Mouse (Mus musculus): ENCODE results near the gene Cnot11. TPM values are rescaled to one million over a fixed set of nuclear protein-coding genes. Genes with fewer than 3 reads are reported as not detected.

The Cnot11 gene
- polyA plus RNA-seq, 1 experiment, result 18.8 TPM

- TF ChIP-seq POLR2A (IDR thresholded peaks at IDR 0.05; ENCODE audit: borderline replicate concordance, control insufficient read depth, low read depth, low read length), result no peak
- TF ChIP-seq CTCF (IDR thresholded peaks at IDR 0.05; ENCODE audit: control insufficient read depth, insufficient read depth, low read length), result no peak
- H3K27ac ChIP-seq (ENCODE audit: control insufficient read depth, insufficient read depth, low read depth, low read length, poor library complexity), result no peak overlapping the region
- H3K4me3 ChIP-seq (replicated peaks; ENCODE audit: control insufficient read depth, low read depth, low read length), result no peak overlapping the region
- H3K4me1 ChIP-seq (ENCODE audit: control insufficient read depth, insufficient read depth, low read length), result no peaks in the 10 kb centered on the region; the same call in 1 of the 2 replicates
- 56% methylated on average over 2 of the region's 2 CpGs for WGBS
Observed at GRCm38 (mm10) chr1:39559009-39559408, 24.2 kb downstream of the Cnot11 start.

GRCm38 (mm10) chr1:39561920-39562319, 27.1 kb downstream of the Cnot11 start:
- WGBS, result 70% methylated on average over 1 of the region's 1 CpGs
- Histone ChIP-seq H3K27ac (ENCODE audit: control insufficient read depth, insufficient read depth, low read depth, low read length, poor library complexity) (no peak overlapping the region), H3K4me3 (replicated peaks; ENCODE audit: control insufficient read depth, low read depth, low read length) (no peak overlapping the region), H3K4me1 (ENCODE audit: control insufficient read depth, insufficient read depth, low read length) (no peaks in the 10 kb centered on the region; the same call in 1 of the 2 replicates)
- TF ChIP-seq POLR2A (IDR thresholded peaks at IDR 0.05; ENCODE audit: borderline replicate concordance, control insufficient read depth, low read depth, low read length) (no peak), CTCF (IDR thresholded peaks at IDR 0.05; ENCODE audit: control insufficient read depth, insufficient read depth, low read length) (no peak)

GRCm38 (mm10) chr1:39563161-39563560, 28.4 kb downstream of the Cnot11 start:
- 91% methylated on average over 7 of the region's 7 CpGs for WGBS
- no peaks in the 10 kb centered on the region; the same call in 1 of the 2 replicates for H3K4me1 ChIP-seq (ENCODE audit: control insufficient read depth, insufficient read depth, low read length)
- no peak overlapping the region for H3K4me3 ChIP-seq (replicated peaks; ENCODE audit: control insufficient read depth, low read depth, low read length)
- no peak for TF ChIP-seq POLR2A (IDR thresholded peaks at IDR 0.05; ENCODE audit: borderline replicate concordance, control insufficient read depth, low read depth, low read length)
- TF ChIP-seq CTCF (IDR thresholded peaks at IDR 0.05; ENCODE audit: control insufficient read depth, insufficient read depth, low read length), result no peak
- no peak overlapping the region for H3K27ac ChIP-seq (ENCODE audit: control insufficient read depth, insufficient read depth, low read depth, low read length, poor library complexity)

GRCm38 (mm10) chr1:39564603-39565002, 29.8 kb downstream of the Cnot11 start:
- TF ChIP-seq CTCF (IDR thresholded peaks at IDR 0.05; ENCODE audit: control insufficient read depth, insufficient read depth, low read length), result no peak
- no peak for TF ChIP-seq POLR2A (IDR thresholded peaks at IDR 0.05; ENCODE audit: borderline replicate concordance, control insufficient read depth, low read depth, low read length)
- Histone ChIP-seq H3K27ac (ENCODE audit: control insufficient read depth, insufficient read depth, low read depth, low read length, poor library complexity) (no peak overlapping the region), H3K4me3 (replicated peaks; ENCODE audit: control insufficient read depth, low read depth, low read length) (no peak overlapping the region), H3K4me1 (ENCODE audit: control insufficient read depth, insufficient read depth, low read length) (no peaks in the 10 kb centered on the region; the same call in 1 of the 2 replicates)
- 87% methylated on average over 3 of the region's 3 CpGs for WGBS

GRCm38 (mm10) chr1:39568079-39568478, 33.3 kb downstream of the Cnot11 start:
- no peak overlapping the region for H3K27ac ChIP-seq (ENCODE audit: control insufficient read depth, insufficient read depth, low read depth, low read length, poor library complexity)
- H3K4me1 ChIP-seq (ENCODE audit: control insufficient read depth, insufficient read depth, low read length), result no peaks in the 10 kb centered on the region
- TF ChIP-seq POLR2A (IDR thresholded peaks at IDR 0.05; ENCODE audit: borderline replicate concordance, control insufficient read depth, low read depth, low read length) (no peak), CTCF (IDR thresholded peaks at IDR 0.05; ENCODE audit: control insufficient read depth, insufficient read depth, low read length) (no peak)
- no peak overlapping the region for H3K4me3 ChIP-seq (replicated peaks; ENCODE audit: control insufficient read depth, low read depth, low read length)

- no peak overlapping the region for H3K4me3 ChIP-seq (replicated peaks; ENCODE audit: control insufficient read depth, low read depth, low read length)
- peaks cover 1% of the 10 kb centered on the region; the same call in 1 of the 2 replicates for H3K4me1 ChIP-seq (ENCODE audit: control insufficient read depth, insufficient read depth, low read length)
- no peak overlapping the region for H3K27ac ChIP-seq (ENCODE audit: control insufficient read depth, insufficient read depth, low read depth, low read length, poor library complexity)
- no peak for TF ChIP-seq POLR2A (IDR thresholded peaks at IDR 0.05; ENCODE audit: borderline replicate concordance, control insufficient read depth, low read depth, low read length)
- no peak for TF ChIP-seq CTCF (IDR thresholded peaks at IDR 0.05; ENCODE audit: control insufficient read depth, insufficient read depth, low read length)
- 44% methylated on average over 6 of the region's 6 CpGs for WGBS
Observed at GRCm38 (mm10) chr1:39571653-39572052, 36.9 kb downstream of the Cnot11 start.

GRCm38 (mm10) chr1:39573890-39574289, 39.1 kb downstream of the Cnot11 start:
- TF ChIP-seq CTCF (IDR thresholded peaks at IDR 0.05; ENCODE audit: control insufficient read depth, insufficient read depth, low read length) (no peak), POLR2A (IDR thresholded peaks at IDR 0.05; ENCODE audit: borderline replicate concordance, control insufficient read depth, low read depth, low read length) (no peak)
- Histone ChIP-seq H3K4me3 (replicated peaks; ENCODE audit: control insufficient read depth, low read depth, low read length) (no peak overlapping the region), H3K4me1 (ENCODE audit: control insufficient read depth, insufficient read depth, low read length) (peaks cover 3% of the 10 kb centered on the region; the same call in 1 of the 2 replicates), H3K27ac (ENCODE audit: control insufficient read depth, insufficient read depth, low read depth, low read length, poor library complexity) (no peak overlapping the region)
- WGBS, result 77% methylated on average over 7 of the region's 7 CpGs

- TF ChIP-seq CTCF (IDR thresholded peaks at IDR 0.05; ENCODE audit: control insufficient read depth, insufficient read depth, low read length) (no peak), POLR2A (IDR thresholded peaks at IDR 0.05; ENCODE audit: borderline replicate concordance, control insufficient read depth, low read depth, low read length) (no peak)
- peak overlapping the region; percentile 98 for H3K27ac ChIP-seq (ENCODE audit: control insufficient read depth, insufficient read depth, low read depth, low read length, poor library complexity)
- peaks cover 4% of the 10 kb centered on the region; the same call in 1 of the 2 replicates for H3K4me1 ChIP-seq (ENCODE audit: control insufficient read depth, insufficient read depth, low read length)
- peak overlapping the region; percentile 93 for H3K4me3 ChIP-seq (replicated peaks; ENCODE audit: control insufficient read depth, low read depth, low read length)
- 1% methylated on average over 8 of the region's 8 CpGs for WGBS
Observed at GRCm38 (mm10) chr1:39575778-39576375, 41.1 kb downstream of the Cnot11 start.
